Mouse (Mus musculus): ENCODE results near the gene Inpp5a.

Gene Inpp5a

DNA sequence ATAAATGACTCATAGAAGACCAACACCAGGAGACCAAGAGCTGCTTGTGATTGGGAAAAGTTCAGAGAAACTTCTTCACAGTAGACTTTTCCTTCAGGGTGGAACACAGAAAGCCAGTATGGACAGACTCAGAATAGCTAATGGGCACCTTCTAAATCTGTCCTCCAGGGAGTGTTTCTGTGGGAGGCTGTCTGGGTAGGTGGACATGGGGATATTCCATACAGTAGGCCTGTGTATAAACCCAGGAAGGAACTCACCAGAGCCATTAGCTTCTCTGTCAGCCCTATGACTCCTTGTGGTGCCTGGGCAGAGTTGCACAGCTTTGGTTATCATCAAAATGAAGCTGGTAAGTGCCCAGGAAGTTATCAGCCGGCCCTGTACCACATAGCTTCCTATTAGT, 151.7 kb downstream of the Inpp5a start:
- DNase-seq (ENCODE audit: low spot score) = no peak

GRCm38 (mm10) chr7:139541422-139541821, 152.5 kb downstream of the Inpp5a start:
- no peak for DNase-seq (ENCODE audit: low spot score)

- peak; percentile 47 for DNase-seq (ENCODE audit: low spot score)
Observed at GRCm38 (mm10) chr7:139544706-139545625, 156.1 kb downstream of the Inpp5a start.

DNA sequence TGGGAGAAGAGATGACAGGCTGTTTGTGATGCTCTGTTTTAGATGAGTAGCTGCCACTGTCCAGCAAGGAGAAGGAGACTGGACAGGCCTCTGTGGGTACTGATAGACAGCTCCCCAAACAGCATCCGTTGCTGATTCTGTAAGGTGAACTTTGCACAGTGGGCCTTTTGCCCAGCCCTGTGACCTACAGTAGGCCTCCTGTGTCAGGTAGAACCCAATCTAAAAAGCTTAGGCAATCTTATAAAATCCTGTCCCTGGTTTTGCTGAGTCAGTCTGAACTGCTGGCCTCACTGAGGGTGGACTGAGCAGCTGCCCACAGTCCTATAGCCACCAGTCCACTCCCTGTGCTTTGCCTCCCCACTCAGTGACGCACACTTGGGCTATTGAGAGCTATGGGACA, 158.4 kb downstream of the Inpp5a start:
- DNase-seq (ENCODE audit: low spot score) = no peak

DNA sequence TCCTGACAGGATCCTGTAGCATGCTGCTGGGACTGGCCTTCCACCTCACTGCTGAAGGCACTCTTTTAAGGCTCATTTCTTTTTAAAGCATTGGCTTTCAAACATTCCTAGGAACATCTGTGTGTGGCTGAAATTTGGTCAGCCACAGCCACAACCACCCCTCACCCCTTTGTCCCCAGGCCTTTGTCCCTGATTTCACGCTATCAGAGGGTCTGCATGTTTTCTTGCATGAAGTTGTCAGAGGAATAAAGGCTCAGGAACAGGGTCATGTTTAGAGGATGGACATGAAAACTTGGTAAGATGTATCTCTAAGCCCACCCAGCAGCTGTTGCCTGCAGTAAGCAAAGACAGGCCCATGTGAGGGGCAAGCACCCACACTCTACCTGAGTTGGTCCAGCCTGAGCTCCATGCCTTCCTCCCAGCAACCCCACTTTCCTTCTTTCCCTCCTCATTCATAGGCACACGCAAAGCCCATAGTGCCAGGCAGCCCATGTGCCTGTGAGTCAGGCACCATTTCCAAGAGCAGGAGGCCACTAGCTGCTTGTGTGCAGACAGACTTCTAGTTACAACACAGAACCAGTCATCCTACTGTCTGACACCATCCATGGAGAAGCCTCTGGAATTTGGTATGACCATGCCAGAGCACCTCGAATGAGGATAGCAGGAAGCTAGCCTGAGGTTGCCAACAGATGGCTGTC, 161.3 kb downstream of the Inpp5a start:
- no peak for DNase-seq (ENCODE audit: low spot score)

- no peak for DNase-seq (ENCODE audit: low spot score)
Observed at GRCm38 (mm10) chr7:139551519-139551918, 162.6 kb downstream of the Inpp5a start.

GRCm38 (mm10) chr7:139556331-139556730, 167.4 kb downstream of the Inpp5a start:
- no peak for DNase-seq (ENCODE audit: low spot score)

GRCm38 (mm10) chr7:139556746-139557526, 168.0 kb downstream of the Inpp5a start:
- no peak for DNase-seq (ENCODE audit: low spot score)

DNA sequence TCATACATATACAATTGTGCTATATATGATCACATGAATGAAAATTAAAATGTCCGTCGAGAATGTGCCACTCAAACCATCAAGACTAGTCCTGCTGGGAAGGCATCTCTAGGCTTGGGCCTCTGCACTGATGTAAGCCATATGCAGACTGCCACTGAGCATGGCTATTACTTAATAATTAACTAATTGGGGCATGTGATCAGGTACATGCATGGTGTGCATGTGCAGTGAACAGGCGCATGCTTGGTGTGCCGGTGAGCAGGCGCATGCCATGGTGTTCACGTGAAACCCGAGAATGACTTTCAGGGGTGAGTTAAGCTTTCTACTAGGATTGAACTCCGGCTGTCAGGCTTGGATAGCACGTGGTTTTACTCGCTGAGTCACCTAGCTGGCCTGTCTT, 170.8 kb downstream of the Inpp5a start:
- DNase-seq (ENCODE audit: low spot score) = no peak

DNA sequence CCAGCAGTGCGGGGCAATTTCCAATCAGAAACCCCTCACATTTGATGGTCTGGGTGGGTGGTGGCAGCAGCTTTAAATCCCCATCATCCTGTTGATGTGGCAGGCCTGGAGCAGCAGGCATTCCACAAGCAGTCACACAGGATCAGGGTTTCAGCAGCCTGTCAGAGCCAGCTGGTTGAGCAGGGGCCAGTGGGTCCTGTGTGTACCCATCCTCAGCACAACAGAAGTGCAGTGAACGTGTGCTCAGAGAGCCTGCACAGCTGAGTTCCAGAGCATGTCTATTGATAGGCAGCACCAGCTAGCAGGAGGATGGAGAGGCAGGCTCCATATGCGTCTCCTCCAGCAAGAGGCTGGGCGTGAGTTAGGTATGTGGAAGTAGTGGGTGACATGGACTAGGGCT, 174.5 kb downstream of the Inpp5a start:
- no peak for DNase-seq (ENCODE audit: low spot score)

DNA sequence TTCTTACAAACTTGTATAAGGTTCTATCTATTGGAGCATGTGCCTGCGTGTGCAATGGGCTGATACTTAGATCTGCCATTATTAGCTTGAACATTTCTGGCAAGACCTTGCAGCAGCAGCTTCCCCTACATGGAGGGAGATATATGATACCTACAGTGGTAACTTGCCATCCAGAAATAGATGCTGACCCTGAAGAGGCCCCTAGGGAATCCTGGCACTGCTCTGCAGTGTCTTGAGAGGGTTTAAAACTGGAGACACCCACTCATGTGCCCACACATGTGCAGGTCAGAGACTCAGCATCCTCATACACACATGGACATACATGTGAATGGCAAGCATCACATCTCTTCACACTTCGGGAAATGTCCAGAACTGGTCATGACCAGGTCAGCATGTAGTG, 175.3 kb downstream of the Inpp5a start:
- no peak for DNase-seq (ENCODE audit: low spot score)

GRCm38 (mm10) chr7:139565998-139566397, 177.1 kb downstream of the Inpp5a start:
- DNase-seq (ENCODE audit: low spot score) = no peak

DNA sequence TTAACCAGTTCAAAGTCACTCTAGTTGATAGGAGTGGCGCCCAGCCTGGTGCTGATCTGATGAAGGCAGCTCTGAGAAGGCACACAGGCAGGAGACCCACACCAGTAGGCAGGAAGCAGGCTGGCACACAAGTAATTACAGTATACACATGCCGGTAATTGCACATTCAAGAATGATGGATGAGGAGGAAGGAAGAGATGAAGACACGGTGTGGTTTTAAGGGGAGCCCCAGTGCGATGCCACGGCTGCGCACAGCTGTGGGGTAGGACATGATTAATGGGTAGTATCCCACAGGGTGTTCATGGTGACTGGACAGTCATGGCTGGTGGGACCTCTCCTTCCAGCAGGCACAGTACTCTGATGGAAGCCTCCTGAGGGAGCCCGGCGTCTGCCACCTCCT, 177.6 kb downstream of the Inpp5a start:
- no peak for DNase-seq (ENCODE audit: low spot score)

GRCm38 (mm10) chr7:139570788-139571187, 181.9 kb downstream of the Inpp5a start:
- DNase-seq (ENCODE audit: low spot score) = no peak

GRCm38 (mm10) chr7:139572665-139573064, 183.8 kb downstream of the Inpp5a start:
- DNase-seq (ENCODE audit: low spot score) = peak; percentile 42

- DNase-seq (ENCODE audit: low spot score) = no peak
Observed at GRCm38 (mm10) chr7:139576064-139576686, 187.3 kb downstream of the Inpp5a start.

- DNase-seq (ENCODE audit: low spot score) = no peak
Observed at GRCm38 (mm10) chr7:139579261-139579905, 190.5 kb downstream of the Inpp5a start.

DNA sequence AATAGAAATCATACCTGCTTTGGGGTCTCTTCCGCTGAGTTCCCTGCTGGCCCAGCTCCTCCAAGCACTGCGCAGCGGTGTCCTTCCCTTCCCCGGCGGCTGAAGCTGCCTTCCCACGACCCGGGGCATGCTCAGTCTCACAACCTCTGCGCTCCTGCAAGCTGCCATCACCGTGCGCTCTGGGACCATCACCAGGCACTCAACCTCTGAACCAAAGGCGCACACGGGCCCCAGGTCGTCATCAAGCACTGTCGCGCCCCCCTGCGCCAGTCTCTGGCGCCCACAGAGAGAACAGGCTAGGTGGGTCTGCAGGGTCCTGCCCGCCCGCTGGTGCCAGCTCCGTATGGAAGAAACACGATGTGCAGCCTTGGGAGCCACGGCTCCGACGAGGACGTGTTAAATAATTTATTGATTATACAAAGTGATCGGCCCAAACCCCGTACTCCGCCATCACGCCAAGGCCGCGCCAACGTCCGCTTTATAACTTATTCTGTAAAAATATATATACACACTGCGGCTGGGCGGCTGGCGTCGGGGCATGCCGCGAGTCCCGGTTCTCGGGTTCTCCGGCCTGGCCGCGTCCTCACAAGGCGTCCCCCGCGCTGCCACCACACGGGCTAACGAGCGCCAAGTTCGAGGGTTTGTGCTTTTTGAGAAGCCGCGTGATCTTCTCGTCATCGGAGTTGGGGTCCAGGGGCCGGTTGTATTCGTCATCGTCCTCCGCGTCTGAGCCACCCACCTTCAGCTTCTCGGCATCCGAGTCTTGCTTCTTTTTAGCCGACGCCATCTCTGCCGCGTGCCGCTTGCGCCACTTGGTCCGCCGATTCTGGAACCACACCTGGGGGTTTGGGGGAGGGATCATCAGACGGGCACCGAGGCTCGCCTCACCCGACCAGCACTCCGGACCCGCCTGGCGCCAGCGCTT, 192.2 kb downstream of the Inpp5a start:
- DNase-seq (ENCODE audit: low spot score) = no peak

- DNase-seq (ENCODE audit: low spot score) = no peak
Observed at GRCm38 (mm10) chr7:139581801-139582571, 193.1 kb downstream of the Inpp5a start.

DNA sequence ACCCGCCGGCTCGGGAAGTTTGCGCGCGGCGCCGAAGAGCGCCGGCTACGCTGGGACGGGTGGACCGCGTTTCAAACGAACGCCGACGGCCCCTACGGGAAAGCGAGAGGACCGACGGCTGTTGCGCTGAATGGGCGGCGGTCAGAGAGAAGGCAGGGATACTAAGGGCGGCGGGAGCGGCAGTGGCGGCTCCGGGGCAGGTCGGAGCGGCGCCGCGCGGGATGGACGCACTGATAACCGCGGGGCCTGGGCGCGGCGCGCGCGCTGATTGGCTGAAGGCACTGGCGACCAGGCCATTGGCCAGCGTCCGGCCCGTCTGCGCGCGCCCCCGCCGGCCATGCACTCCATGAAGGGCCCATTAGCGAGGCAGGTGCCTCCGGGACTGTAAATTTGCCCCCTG, 193.7 kb downstream of the Inpp5a start, which contains the start of gene Nkx6-2:
Gene Nkx6-2 (minus strand): TSS at position 203 of the 400 bp plus-strand sequence.
- DNase-seq (ENCODE audit: low spot score) = peak; percentile 45
